Mouse (Mus musculus) thymus, postnatal 4 days (tissue): Measurements from ENCODE around the gene Tspan31.
"Not testable (repeated sequence)": the region's sequence is repeated elsewhere in the genome, so short reads cannot be mapped to it uniquely, and the experiment has no call there.

Experiments used
- DNase-seq: peaks from one replicate; pipeline ENCODE4 v3.0.0; 2021

Tspan31 gene

DNA sequence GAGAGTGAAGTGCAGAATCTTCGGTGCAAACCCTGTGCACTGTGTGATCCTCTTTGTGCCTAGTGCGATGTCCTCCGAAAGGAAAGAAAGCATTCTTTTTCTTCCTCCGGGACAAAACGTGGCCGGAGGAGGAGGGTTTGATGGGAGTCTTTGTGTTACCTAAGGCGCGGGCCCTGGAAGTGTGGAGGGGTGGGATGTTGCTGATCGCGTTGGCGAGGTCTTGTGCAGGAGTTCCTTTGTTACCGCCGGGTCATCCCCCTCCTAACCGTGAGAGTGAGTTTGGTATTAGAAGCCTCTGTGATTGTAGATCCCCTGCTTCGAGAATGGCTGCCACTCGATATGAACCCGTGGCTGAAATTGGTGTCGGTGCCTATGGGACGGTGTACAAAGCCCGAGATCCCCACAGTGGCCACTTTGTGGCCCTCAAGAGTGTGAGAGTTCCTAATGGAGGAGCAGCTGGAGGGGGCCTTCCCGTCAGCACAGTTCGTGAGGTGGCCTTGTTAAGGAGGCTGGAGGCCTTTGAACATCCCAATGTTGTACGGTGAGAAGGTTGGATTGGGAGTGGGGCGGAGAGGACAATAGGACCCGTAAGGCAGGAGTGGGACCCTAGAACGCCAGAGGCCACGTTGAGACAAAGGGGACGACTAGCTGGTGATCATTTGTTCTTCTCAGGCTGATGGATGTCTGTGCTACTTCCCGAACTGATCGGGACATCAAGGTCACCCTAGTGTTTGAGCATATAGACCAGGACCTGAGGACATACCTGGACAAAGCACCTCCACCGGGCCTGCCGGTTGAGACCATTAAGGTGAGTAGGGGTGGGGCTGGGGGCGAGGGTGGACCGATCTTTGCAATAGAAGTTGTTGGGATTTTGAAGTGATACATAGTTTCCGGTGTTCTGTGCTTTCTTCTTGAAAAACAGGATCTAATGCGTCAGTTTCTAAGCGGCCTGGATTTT is 5.9 kb downstream of the Tspan31 start:
- no peak for DNase-seq

GRCm38 (mm10) chr10:127063239-127063872 is 6.7 kb downstream of the Tspan31 start, which contains the start of gene Cdk4:
Gene Cdk4 (plus strand): TSS chr10:127063534.
- DNase-seq = peak; percentile 96

DNA sequence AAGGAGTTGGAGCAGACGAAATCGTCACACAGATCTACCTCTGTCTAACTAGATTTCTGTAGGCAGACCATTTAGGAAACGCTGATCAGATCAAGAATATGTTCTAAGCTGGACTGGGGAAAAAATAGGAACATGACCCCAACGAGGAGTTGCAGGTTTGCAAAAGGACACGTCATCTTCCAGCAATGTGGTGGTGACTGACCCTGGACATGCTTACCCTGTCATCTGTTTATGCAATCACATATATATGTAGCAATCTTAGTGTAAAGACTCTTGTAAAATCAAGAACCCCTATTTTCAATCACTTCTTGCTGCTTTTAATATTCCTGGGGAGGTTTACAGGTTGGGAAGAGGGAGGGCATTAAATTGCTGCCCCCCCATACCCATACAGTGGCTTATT is 7.6 kb downstream of the Tspan31 start:
- DNase-seq = no peak

DNA sequence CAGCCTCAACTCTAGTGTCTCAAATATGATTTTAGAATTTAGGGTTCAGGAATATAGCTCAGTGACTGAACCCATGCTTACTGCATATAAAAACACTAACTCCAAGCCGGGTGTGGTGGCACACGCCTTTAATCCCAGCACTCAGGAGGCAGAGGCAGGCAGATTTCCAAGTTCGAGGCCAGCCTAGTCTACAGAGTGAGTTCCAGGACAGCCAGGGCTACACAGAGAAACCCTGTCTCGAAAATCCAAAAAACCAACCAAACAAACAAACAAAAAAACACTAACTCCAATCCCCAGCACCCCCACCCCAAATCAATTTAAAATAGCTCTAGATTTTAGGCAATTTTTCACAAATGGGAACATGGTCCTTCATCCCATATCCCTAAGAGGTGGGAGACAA is 8.0 kb downstream of the Tspan31 start:
- DNase-seq = not testable (repeated sequence)

DNA sequence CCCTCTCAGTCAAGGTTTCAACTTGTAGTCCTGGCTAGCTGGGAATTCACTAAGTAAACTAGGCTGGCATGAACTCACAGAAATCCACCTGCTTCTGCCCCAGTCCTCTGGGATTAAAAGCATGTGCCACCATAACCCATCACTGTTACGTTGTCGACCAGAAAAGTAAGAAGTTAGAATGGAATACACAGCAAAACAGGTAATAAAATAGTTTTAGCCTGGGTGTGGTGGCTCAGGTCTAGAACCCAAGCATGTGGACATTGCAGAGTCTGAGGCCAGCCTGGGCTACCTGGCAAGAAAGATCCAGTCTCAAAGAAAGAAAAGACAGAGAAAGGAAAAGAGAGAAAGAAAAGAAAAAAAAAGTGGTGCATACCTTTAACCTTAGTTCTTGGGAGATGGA is 8.6 kb downstream of the Tspan31 start:
- no peak for DNase-seq

- no peak for DNase-seq
Measured at GRCm38 (mm10) chr10:127061085-127061484, 9.0 kb downstream of the Tspan31 start.

GRCm38 (mm10) chr10:127059968-127060916 is 9.8 kb downstream of the Tspan31 start, which contains the start of gene March9:
Gene March9 (minus strand): TSS chr10:127060184.
- DNase-seq = peak; percentile 84

DNA sequence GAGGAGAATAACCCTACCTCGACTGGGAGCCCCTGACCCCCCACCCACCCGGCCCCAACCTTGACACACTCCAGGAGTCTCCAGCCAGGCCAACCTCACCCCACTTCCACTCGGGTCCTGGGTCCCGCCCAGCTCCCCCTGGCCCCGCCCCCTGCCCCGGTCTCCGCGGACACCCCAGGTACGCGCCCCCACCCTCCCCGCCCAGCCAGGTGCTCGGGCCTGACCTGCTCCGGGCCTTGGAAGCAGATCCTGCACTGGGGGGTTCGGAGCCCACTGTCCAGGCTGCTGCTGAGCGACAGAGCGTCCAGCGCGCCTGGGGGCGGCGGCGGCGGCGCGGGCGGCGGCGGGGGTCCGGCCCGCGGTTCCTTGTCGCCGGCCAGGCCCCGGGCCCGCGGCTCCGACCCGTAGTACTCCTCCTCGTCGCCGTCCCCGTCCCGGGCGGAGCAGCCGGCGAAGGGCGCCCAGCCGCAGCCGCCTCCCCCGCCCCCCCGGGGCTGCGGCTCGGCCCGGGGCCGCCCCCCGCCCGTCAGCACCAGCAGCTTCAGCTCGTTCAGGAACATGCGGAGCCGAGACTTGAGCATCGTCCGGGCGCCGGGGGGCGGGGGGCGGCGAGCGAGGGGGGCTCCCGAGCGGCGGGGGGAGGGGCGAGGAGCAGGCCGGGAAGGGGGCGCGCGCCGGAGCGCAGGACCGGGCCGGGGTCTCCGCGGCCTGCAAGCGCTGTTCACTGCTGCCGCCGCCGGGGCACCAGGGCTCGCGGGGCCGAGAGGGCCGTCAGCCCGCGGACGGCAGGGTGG is 10.7 kb downstream of the Tspan31 start:
- DNase-seq = peak; percentile 62

DNA sequence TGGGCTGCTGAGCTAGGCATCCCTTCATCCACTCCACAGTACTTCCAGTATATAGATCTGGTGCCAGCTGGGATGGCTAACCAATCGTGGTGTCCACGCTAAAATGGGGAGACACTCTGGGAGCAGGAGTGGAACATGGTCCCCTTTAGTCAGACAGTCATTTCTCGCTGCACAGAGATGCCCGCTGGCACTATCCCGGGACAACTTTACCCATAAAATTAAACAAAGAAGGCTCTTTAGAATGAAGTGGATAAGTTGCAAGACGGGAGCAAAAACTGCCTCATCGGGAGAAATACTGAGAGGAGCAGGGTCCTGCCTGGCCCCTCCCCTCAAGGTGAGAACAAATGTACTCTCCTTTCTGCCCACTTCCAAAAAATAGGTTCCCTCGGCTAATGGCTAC is 11.4 kb downstream of the Tspan31 start:
- no peak for DNase-seq

- peak; percentile 90 for DNase-seq
Measured at GRCm38 (mm10) chr10:127058161-127058560, 11.9 kb downstream of the Tspan31 start.

GRCm38 (mm10) chr10:127056490-127056889 is 13.6 kb downstream of the Tspan31 start:
- no peak for DNase-seq

GRCm38 (mm10) chr10:127055406-127055805 is 14.7 kb downstream of the Tspan31 start:
- DNase-seq = no peak

DNA sequence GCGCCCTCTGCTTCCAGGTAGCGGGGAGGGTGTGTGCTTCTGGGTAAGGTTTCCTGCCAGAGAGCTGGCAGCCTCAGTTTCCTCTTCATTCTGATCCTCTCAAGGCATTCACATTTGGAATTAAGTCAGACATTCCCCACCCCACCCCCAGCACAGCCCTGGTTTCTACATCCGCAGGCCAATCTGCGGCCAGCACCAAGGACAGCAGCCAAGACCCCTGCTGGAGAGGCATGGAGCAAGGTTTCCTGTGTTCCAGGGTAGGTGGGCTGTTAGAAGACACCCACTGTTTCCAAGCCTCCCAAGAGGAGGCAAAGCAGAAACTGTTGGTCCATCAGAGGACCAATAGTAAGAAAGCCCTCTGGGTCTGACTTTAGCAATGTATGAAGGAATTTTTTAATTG is 15.4 kb downstream of the Tspan31 start:
- peak; percentile 50 for DNase-seq

DNA sequence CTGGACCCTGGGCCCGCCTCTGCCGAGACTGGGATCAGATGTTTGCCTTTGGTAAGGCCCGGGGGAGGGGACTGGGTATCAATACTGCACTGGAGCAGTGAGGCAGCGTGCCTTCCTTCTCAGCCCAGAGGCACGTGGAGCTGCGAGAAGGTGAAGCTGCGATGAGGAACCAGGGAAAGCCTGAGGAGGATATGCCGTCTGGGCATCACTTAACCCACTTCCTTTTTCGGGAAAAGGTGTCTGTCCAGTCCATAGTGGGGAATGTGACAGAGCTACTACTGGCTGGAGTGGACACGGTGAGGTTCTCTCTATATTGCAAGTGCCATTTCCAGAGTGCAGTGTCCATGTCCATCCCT is 20.0 kb downstream of the Tspan31 start:
- DNase-seq = no peak

GRCm38 (mm10) chr10:127049395-127050118 is 20.5 kb downstream of the Tspan31 start:
- DNase-seq = peak; percentile 60

DNA sequence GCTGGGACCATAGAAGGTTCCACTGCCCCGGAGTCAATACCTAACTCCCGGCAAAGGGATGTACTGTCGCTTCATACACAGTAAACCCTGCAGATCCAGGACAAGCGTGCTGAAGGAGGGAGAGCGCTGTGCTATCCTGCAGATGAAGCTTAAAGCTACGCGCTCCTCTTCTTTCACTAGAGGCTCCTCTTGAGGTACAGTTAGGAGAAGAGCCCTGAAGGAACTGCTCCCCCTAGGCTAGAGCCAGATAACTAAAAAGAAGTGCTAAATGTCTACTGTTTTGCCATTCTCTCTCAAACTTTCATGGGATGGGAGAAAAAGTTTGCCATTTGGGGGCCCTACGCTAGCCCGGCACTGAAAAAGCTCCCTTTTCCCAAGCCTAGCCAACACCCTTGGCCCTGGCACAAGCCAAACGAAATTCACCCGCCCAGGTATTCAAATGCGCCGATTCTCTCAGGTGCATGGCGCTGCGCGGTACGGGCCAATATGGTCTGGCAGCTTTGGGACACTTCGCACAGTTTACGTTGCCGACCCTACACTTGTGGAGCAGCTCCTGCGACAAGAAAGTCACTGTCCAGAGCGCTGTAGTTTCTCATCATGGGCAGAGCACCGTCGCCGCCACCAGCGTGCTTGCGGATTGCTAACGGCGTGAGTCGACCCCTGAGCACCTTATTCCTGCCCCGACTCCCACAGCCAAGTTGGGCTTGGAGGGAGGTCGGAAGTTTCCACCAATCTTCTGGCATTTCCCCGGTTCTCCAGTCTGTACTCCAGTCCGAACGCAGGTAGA is 21.3 kb downstream of the Tspan31 start:
- DNase-seq = no peak

DNA sequence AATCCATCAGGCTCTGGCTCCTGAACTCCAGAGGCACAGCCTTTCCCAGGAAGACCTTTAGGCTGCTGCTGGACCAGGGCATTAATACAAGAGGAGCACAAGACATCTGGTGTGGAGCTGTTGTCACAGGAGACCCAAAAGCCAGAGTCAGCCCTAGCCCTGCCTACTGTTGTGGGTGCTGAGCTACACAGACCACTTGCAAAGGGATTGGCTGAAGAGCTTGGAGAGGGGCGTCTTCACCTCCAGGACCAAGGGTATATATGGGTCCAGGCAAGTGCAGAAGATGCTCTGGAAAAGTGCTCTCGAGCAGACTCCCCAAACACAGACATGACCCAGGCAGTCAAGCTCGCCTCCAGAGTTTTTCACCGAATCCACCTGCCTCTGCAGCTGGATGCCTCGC is 22.1 kb downstream of the Tspan31 start, which contains the start of gene Cyp27b1:
Gene Cyp27b1 (plus strand): TSS at position 297 of the 400 bp plus-strand sequence.
- no peak for DNase-seq

- DNase-seq = no peak
Measured at GRCm38 (mm10) chr10:127043187-127043586, 26.9 kb downstream of the Tspan31 start.

DNA sequence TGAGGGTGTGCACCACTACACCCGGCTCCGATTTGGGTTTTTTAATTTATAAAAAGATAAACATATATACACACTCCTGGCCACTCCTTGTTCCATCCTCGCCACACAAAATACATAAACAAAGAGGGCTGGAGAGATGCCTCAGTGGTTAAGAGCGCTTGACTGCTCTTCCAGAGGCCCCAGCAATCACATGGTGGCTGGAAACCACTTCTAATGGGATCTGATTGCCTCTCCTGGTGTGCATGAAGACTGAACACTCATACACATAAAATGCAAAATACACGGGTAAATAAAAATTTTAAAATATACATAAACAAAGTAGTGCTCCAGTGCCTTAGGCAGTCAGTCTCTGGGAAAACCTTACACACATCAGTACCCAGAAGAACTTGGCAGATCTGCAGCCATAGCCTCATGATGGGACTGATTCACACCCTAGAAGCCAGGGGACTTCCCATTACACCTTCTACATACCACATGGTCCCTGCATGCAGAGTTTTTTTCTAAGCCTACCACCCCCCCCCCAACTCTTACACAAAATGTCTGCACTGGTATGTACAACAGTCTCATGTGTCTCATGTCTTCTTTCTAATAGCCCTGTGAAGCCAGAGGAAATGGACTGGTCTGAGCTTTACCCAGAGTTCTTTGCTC is 27.5 kb downstream of the Tspan31 start:
- no peak for DNase-seq
